Mouse (Mus musculus) CD8-positive naive resting alpha-beta T cell, adult 2 months (primary cell): ENCODE data around the gene Tuft1.

ENCODE experiments used
- DNase-seq, 2 experiments: peaks; one replicate each; pipeline ENCODE4 v3.0.0; 2022; ENCODE audit warnings: low read depth in 2 of 2, low spot score in 2 of 2

Tuft1 gene

GRCm38 (mm10) chr3:94597224-94597779 lies 61.4 kb downstream of the Tuft1 start:
- DNase-seq: no peak

GRCm38 (mm10) chr3:94595871-94596287 lies 62.8 kb downstream of the Tuft1 start:
- no peak for DNase-seq

GRCm38 (mm10) chr3:94591066-94591465 lies 67.6 kb downstream of the Tuft1 start:
- DNase-seq: no peak

GRCm38 (mm10) chr3:94587962-94588361 lies 70.7 kb downstream of the Tuft1 start:
- DNase-seq: no peak

- no peak for DNase-seq
Measured at GRCm38 (mm10) chr3:94582944-94583343, 75.7 kb downstream of the Tuft1 start.

GRCm38 (mm10) chr3:94582456-94582891 lies 76.2 kb downstream of the Tuft1 start, which contains the start of gene Snx27:
Gene Snx27 (minus strand): TSS chr3:94582716.
- peak; percentile 76 to 85 for DNase-seq

GRCm38 (mm10) chr3:94581793-94582455 lies 76.7 kb downstream of the Tuft1 start:
- DNase-seq: no peak

GRCm38 (mm10) chr3:94581138-94581780 lies 77.4 kb downstream of the Tuft1 start:
- no peak for DNase-seq

- no peak for DNase-seq
Measured at GRCm38 (mm10) chr3:94574506-94574905, 84.2 kb downstream of the Tuft1 start.

GRCm38 (mm10) chr3:94567242-94567641 lies 91.4 kb downstream of the Tuft1 start:
- DNase-seq: no peak

- DNase-seq: no peak
Measured at GRCm38 (mm10) chr3:94565557-94565956, 93.1 kb downstream of the Tuft1 start.

- DNase-seq: no peak
Measured at GRCm38 (mm10) chr3:94565127-94565526, 93.5 kb downstream of the Tuft1 start.

GRCm38 (mm10) chr3:94564356-94565010 lies 94.2 kb downstream of the Tuft1 start:
- DNase-seq: no peak

GRCm38 (mm10) chr3:94563163-94563562 lies 95.5 kb downstream of the Tuft1 start:
- DNase-seq: no peak
